Mouse (Mus musculus): ENCODE data around the gene Casp9.

GRCm38 (mm10) chr4:141767353-141768036, 25.9 kb upstream of the Casp9 start:
- TF ChIP-seq CTCF (IDR thresholded peaks at IDR 0.05; ENCODE audit: low read depth) (no peak), EP300 (IDR thresholded peaks at IDR 0.05; ENCODE audit: low read depth) (0 out of 2 replicates have a peak, but pooled peaks have one; percentile 50)

Data from liver, postnatal 0 days (tissue).